Mouse (Mus musculus): ENCODE measurements around the gene Kif2c.

GRCm38 (mm10) chr4:117155020-117155791 lies 27.2 kb downstream of the Kif2c start:
- TF ChIP-seq POLR2A (IDR thresholded peaks at IDR 0.05; ENCODE audit: insufficient read depth, low read depth, low read length) (no peak), CTCF (IDR thresholded peaks at IDR 0.05; ENCODE audit: insufficient read depth, low read depth, low read length) (no peak)
